Mouse (Mus musculus): ENCODE measurements around the gene Oit1. TPM values are rescaled to one million over a fixed set of nuclear protein-coding genes. Genes with fewer than 3 reads are reported as not detected.

The Oit1 gene
- not detected in 2 replicates for total RNA-seq (2015)
- total RNA-seq (2017) = not detected in 2 replicates

DNA sequence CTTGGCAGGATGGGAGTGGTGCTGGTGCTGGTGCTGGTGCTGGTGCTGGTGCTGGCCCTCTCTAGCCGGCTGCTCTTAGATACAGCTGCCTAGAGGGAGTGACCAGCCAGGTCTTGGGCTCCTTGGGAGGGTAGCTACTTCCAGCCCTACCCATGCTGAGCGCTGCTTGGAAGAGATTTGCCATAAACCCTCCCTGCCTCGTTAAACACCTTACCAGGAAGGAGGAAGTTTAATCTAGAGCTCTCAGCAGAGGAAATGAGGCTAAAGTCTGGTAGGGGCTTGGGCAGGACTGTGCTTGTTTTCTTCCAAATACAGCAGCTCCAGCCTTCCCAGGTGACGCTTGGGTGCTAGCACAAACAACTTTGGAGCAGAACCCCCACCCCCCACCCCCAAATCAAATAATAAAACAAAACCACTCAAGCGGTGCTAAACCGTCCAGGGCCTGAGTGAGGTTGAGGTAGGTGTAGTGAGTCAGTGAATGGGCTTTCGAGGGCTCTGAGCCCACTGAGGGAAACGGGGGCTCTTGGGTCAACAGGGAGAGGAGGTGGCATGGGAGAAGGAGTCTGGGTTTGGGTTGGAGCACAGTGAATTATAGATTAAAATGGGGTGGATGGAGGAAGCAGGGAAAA is at the start of gene Oit1:
TSS of gene Oit1 (minus strand) at position 70 of the 629 bp plus-strand sequence.
- ATAC-seq (replicated peaks; ENCODE audit: poor library complexity) = no peak

DNA sequence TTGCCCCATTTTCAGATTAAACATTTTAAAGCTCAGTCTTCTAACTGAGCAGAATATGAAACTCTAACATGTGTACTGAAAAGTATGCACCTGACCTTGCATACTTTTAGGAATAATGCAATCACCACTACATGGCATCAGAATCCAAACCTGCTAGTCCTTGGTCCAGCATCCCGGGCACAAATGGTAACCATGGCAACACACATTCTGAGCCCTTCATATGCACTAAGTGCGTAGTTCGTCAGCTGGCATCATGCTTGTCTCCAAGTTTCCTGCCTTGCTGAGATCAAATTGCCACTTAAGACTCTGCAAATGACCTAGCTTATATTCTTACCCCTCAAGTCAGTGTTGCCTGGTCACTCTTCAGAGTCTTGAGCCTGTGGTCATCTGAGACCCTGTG is 44.3 kb upstream of the Oit1 start:
- ATAC-seq (replicated peaks; ENCODE audit: poor library complexity) = no peak

DNA sequence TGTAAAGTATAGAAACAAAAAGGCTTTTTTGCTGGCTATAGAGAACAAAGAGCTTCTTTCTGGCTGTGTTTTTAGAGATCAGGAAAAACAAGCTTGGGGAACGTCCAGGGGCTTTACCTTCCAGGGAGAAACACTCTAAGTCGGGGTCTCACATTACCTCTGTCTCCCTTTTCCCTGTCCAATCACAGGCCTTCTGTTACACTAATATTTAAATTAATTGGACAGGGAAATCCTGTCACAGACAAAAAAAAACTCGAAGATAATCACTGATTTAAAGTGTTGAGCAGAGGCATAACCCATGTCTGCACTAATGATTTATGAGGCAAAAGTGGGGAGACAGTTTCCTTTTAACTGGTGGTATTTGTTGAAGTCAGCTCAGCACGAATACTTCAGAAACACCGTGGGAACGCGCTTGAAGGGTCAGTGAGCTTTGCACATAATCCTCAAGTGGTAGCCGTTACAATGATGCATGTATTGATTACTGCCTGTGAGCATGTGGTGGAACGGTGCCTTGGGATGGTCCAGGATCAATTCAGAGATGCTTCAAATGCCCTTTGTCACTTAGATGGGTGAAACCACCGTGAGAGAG is 42.7 kb upstream of the Oit1 start:
- no peak for ATAC-seq (replicated peaks; ENCODE audit: poor library complexity)

DNA sequence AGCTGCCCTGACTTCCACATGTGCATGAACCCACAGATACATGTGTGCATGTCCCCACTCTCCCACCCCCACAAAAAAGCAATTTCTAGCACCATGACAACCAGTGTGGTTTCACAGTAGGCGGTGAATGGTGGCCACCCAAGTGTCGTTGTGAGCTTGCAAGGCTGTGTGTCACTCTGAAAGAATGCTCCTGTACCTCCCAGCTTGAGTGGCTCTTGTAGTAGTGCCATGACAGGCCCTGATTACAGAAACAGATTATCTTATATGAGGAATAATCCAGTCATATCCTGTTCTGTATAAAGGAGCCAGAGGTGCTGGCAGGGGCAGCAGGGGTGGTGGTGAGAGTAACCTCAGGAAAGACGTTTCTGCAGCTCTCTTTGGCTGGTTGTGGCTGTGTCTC is 40.1 kb upstream of the Oit1 start:
- no peak for ATAC-seq (replicated peaks; ENCODE audit: poor library complexity)

DNA sequence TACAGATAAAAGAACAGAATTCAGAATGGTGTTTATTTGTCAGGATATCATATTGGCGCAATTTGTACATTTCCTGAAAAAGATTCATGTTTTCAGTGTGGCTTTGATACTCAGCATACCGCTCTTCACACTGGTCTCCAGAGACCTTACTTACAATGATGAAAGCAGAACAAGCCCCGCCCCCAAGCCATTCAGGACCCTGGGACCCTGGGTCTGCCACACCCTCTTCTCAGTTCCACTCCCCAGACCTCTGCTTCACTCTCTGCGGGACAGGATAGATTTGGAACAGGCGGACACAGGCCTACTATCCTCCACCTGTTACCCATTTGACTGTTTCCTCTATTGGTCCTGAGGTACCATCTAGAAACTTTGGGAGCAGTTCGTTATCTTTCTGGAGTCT is 27.4 kb upstream of the Oit1 start:
- no peak for ATAC-seq (replicated peaks; ENCODE audit: poor library complexity)

DNA sequence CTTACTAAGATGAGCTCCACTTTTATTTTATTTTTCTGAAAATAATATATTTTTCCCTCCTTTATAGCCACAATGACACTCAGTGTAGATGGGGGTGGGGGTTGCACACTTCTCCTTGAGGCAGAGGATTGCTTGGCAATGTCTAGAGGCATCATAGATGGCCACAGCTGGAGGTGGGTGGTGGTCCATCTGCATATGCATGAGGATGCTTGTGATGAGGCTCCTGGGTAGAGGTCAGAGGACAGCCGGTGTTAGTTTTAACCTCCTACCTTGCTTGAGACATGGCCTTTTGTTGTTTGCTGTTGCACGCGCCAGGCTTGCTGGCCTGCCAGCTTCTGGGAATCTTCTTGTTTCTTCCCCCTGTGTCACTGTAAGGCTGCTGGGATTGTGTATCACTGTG is 24.8 kb upstream of the Oit1 start:
- ATAC-seq (replicated peaks; ENCODE audit: poor library complexity) = no peak

DNA sequence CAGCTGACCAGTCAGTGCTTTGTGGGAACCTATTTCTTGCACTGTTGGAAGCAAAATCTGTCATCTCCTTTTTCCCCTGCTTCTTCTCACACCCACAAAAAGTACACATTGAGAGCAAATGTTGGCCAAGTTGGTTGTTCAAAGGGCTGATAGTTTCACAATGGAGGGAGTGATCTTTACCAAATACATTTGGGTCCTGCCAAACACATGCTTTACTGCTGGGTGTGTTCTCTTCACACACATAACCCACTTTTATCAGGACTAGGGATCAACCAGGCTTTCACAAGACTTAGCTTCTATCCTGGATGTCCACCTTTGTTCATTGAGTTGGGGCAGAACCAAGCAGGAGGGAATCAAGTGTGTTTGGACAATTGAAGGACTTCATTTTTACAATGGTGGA is 20.0 kb upstream of the Oit1 start:
- no peak for ATAC-seq (replicated peaks; ENCODE audit: poor library complexity)

DNA sequence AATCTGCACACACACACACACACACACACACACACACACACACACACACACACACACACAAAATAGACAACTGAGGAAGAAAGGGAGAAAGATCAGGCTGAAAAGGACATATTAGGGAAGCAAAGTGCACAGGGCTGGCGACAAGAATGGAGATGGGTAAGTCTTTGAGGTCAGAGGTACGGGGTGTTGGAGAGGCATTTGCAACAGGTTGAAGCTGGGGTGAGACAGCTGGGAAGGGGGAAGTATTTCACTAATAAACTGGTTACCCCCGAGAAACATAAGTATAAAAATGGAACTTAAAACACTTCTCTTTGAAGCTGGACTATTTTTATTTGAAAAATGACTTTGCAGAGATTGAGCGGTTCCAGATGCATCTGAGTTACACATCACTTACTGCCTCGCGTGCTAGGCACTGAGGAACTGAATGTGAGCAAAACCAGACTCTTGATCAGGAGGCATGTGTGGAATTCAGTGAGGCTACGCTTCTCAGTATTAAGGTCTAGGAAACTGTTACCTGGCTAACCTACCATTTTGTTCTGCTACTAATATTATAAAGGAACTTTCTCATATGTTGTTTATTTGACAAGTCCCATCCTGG is 17.2 kb upstream of the Oit1 start:
- ATAC-seq (replicated peaks; ENCODE audit: poor library complexity) = no peak

DNA sequence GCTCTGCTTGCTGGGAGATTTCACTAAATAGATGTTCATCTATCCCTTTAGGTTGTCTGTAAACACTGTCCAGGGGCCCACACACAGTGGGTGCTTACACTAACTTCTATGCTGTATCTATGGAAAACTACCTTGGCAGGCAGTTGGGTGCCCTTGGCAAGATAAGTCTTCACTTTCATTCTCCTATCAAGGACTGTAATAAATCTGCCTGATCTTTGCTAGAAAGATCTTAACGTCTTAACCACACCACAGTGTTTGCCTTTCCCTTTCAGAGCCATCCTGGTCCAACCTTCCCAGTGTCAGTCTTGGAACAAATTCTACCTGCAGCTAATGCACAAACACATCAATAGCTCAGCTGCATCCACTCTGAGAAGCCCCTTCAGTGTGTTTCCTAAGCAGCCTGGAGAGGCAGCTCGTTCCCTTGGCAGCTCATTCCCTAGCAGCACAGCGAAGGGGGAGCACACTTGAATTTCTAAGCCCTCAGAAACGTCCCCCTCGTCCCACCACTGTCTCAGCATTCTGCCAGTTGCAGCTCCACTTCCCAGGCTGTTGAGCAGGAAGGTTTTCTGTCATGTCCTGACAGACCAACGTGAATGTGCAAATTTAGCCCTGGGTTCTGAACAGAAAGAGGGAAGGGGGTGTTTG is 13.7 kb upstream of the Oit1 start:
- no peak for ATAC-seq (replicated peaks; ENCODE audit: poor library complexity)

DNA sequence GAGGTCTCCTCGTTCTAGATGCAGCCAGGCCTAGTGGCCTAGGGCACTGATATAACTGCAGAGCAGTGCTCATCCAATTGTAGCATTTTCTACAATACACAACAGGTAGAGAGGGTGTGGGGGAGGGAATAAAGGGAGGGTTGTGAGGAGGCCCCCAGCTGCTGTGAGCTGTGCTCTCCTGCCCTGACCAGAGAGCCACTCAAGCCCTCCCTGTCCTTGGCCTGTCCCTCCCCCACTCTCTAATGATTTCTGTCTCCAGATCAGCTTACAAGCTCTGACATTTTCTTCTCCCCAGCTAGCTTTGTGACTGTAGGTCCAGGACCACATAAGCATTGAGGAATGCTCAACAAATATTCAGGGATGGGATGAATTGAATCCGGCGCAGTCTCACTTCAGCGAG is 9.2 kb downstream of the Oit1 start:
- no peak for ATAC-seq (replicated peaks; ENCODE audit: poor library complexity)

DNA sequence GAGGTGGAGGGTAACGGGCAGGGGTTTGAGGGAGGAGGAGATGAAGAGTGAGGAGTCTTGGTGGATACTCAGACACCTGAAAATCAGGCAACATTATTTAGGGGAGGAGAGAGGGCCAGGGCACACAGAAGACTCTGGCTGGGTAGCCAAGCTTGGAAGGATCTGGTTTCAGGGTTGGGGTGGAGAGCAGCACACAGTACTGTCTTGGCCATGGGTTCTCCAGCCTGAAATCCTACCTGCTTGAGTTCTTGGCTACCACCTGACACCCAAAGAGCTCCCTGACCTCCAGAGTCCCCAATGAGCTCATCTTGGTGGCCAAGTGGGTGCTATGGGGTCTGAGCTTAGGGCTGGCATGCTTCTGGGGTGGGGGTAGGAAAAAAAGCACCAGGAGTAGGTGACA is 9.7 kb downstream of the Oit1 start:
- no peak for ATAC-seq (replicated peaks; ENCODE audit: poor library complexity)

DNA sequence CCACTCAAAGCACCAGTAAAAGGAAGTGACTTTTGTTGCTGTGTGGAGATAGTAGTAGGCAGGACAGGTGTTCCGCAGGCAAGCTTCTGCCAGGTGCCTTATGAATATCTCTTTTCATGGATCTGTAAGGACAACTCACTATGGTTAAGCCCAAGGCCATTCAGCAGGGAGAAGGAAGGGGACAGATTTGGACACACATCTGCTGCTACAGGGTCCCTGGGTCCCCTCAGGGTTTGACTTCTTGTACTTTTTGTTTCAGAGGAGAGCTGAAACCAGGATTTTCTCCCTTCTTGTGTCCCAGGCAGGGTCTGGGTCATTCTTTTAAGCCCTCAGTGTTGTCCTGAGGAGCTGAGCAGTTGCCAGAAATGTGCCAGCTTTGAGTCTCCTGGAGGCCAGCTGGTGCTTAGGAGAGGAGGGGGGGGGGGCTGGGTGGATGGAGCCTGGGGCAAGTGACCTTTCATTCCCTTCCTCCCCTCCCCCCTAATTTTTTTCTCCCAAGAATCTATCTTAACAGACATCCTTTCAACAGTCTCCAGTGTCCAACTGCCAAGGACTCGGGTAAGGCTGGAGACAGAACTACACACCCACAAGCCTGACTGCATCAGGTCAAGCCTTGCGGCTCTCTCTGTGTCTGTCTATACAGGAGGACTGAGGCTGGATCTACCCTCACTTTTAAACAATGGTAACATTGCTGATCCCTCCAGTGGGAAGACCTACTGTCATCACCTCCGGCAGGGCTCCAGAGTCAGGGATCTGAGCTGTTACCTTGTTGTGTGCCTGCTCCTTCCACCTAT is 10.6 kb downstream of the Oit1 start:
- no peak for ATAC-seq (replicated peaks; ENCODE audit: poor library complexity)

DNA sequence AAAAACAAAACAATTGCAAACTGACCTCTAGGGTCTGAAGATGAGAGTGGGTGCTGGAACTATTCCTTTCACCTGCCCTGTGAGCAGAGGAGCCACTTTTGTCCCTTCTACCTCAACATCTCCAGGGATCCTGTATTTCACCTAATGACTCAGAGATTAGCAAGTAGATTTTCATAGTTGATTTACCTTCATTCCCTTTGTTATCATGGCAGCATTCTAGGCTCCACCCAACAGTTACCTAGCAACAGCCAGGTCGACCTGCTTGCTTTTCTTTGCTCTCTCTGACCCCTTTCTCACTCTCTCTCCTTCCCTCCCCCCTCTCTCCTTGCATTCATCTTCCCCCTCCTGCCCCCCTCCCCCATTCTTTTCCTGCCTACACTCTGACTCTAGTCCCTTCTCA is 11.4 kb downstream of the Oit1 start:
- ATAC-seq (replicated peaks; ENCODE audit: poor library complexity) = no peak

DNA sequence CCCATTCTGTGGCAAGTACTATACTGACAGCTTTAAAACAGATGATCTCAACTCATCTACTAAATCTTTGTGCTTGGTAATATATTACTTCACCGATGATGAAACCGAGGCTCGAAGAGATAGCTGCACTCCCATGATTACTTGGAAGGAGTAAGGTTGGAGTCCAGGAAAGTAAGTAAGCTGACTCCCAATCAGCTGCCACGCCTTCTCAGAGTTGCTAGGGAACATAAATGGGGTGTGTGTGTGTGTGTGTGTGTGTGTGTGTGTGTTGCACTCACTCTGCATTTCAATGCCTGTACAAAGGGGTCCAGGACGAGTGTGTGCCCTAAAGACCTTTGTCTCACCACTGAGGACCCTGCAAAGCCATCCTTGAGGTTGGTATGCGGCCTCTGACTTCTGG is 12.7 kb downstream of the Oit1 start:
- ATAC-seq (replicated peaks; ENCODE audit: poor library complexity) = no peak

DNA sequence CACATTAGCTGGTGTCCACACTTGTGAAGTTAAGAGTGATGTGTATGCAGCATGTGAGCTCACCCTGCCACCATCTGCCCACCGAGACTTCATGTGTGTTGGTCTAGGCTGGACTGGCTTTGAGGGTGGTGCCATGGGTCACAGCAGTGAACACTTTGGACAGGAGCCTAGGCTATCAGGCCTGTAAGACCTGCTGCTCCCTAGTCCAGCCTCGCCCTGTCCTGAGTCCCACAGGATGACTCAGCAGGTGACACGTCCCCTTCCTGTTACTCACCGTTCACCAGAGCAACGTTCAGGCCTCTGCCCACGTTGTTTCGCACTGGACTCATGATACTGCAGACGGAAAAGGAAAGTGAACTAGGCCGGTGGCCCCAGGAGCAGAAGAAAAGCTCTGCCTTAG is 21.7 kb downstream of the Oit1 start:
- ATAC-seq (replicated peaks; ENCODE audit: poor library complexity) = peak; percentile 46

DNA sequence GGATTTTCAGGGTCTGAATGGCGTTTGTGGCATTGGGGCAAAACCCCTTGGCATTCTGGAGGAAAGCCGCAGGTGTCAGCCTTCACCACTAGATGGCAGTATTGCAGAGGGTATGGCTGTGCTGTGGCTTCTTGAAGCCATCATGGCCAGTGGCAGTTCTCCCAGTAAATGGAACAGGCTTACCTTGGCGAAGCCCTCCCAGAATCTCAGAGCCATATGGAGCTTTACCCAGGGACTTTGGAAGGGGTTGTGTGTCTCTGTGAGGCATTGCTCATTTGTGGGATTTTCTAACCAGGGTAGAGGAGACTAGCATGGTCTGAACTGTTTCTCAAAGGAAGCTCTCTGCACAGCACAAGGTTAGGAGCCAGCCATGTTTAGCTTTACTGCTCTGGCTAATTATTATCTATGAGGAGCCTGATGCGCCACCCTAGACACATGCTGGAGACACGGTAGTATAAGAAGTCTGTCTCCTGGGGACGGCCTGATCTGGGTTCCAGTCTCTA is 22.5 kb downstream of the Oit1 start:
- peak; percentile 93 for ATAC-seq (replicated peaks; ENCODE audit: poor library complexity)

DNA sequence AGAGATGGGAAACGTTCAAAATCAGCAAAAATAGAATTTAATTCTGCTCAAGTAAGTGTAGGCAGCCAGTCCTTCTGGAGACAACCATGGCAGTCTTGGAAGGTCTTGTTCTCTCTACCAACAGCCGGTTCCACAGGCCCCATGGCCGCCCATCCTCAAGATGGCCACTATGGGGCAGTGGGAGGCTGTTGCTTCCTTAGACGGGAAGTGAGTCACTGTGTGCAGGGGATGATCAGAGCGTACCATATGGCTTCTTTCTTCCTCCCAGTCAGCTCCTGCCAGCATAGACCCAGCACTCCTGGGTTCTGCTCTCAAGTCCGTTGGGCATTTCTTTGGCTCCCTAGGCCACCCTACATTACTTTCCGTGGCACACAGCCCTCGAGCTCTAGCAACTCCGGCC is 29.6 kb downstream of the Oit1 start:
- ATAC-seq (replicated peaks; ENCODE audit: poor library complexity) = peak; percentile 82

DNA sequence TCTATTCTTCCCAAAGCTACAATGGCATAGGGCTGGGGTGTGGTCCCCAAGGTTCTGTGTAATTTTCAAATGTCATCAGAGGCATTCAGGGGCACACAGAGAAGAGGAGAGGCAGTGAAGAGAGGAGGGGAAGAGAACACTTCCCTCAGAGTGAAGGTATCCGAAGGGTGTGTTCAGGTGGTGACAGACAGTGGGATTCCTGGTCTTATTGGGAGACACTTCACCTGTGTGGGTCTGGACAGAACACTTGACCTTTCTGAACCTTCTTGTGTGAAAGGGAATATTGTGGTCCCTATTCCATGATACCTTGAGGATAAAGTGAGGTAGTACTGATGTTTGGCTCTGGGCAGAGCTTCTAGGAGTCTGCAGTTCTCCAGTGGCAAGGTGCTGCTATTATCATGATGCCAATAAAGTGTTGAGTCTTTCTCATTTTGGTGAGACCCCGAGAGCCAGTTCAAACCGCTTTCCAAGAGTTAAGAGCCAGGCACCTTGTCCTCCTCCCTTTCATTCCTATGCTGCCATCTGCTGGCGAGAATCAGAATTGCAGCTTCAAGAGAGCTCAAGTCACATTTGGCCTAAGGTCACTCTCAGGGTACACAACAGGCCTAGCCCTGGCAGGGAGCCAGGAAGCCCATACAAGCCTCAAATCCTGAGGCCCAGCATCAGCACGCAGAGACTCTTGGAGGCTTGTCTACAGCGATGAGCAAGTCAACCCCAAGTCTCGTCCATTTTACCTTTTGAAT is 32.1 kb downstream of the Oit1 start:
- ATAC-seq (replicated peaks; ENCODE audit: poor library complexity) = peak; percentile 78

DNA sequence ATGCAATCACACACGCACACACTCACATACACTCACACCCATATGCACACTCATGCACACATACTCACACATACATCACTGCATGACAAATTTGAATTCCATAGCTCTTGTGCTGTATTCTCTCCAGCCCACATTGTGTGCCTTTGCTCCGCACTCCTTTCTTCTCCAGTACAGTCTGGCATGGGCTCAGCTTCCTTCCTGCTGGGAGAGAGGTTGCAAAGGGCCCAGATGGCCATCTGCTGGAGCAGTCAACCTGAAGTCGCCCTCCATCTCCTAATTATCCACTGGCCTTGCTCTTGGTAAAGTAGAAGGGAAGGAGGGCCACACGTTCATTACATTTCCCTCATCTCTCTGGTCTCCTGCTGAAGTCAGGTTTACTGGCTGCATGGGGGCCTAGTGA is 33.0 kb downstream of the Oit1 start:
- no peak for ATAC-seq (replicated peaks; ENCODE audit: poor library complexity)

DNA sequence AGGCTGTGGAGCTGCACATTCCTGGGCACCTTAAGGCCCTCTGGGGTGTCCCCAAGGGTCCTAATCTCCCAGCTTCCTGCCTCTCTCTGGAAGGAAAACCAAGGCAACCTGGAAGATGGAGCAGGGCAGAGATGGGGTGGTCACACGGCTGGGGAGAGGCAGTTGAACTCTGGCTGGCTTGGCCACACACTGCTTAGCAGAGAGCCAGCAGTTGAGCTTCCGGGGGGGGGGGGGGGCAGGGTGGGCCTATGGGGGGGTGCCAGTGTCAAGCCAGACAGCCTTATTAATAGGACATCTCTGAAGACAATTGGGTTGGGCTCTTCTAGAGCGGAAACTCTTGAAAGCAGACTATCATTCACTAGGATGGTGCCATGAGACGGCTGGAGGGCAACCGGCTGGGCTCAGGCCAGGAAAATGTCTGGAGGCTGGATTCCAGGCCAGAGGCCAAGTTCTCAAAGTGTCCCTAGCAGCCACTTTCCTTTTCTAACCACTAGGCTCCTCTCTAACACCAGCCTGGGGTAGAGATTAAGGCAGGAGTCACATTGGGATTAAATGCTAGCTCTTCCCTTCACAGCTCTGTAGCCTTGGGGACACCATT is 35.9 kb downstream of the Oit1 start:
- ATAC-seq (replicated peaks; ENCODE audit: poor library complexity) = no peak

Data from megakaryocyte progenitor cell, adult 5-6 weeks (primary cell).